Mouse (Mus musculus) frontal cortex, postnatal 14 days (tissue): ENCODE results near the gene Dner.
A peak's percentile ranks its signal among the peaks of the same experiment; 100 is the strongest.

Source experiments
- DNase-seq, 2 experiments: peaks; one replicate each; pipeline ENCODE4 v3.0.0; 2022; ENCODE audit warnings: low spot score in 2 of 2

Dner gene

GRCm38 (mm10) chr1:84695517-84696411, at the start of gene Dner:
Dner (minus strand) TSS chr1:84696221.
- peak; percentile 60 to 68 for DNase-seq

GRCm38 (mm10) chr1:84742156-84742555, 46.1 kb upstream of the Dner start:
- DNase-seq = no peak

- no peak for DNase-seq
Observed at GRCm38 (mm10) chr1:84740080-84740479, 44.1 kb upstream of the Dner start.

GRCm38 (mm10) chr1:84737097-84737496, 41.1 kb upstream of the Dner start:
- DNase-seq = no peak

GRCm38 (mm10) chr1:84733799-84734198, 37.8 kb upstream of the Dner start:
- DNase-seq = no peak

GRCm38 (mm10) chr1:84731763-84732162, 35.7 kb upstream of the Dner start:
- DNase-seq = no peak

GRCm38 (mm10) chr1:84722841-84723240, 26.8 kb upstream of the Dner start:
- no peak for DNase-seq

GRCm38 (mm10) chr1:84722371-84722770, 26.4 kb upstream of the Dner start:
- no peak for DNase-seq

GRCm38 (mm10) chr1:84721942-84722341, 25.9 kb upstream of the Dner start:
- no peak for DNase-seq

GRCm38 (mm10) chr1:84709810-84710785, 14.1 kb upstream of the Dner start:
- peak; percentile 65 to 73 for DNase-seq

- no peak for DNase-seq
Observed at GRCm38 (mm10) chr1:84709406-84709805, 13.4 kb upstream of the Dner start.

- no peak for DNase-seq
Observed at GRCm38 (mm10) chr1:84700254-84700653, 4.2 kb upstream of the Dner start.

- peak; percentile 57 to 72 for DNase-seq
Observed at GRCm38 (mm10) chr1:84697136-84697535, 1.1 kb upstream of the Dner start.

GRCm38 (mm10) chr1:84694688-84695474, 1.1 kb downstream of the Dner start:
- DNase-seq = peak; percentile 55 to 58

GRCm38 (mm10) chr1:84677910-84678309, 18.1 kb downstream of the Dner start:
- no peak for DNase-seq

- DNase-seq = no peak
Observed at GRCm38 (mm10) chr1:84668100-84668846, 27.7 kb downstream of the Dner start.

- DNase-seq = no peak
Observed at GRCm38 (mm10) chr1:84667660-84668059, 28.4 kb downstream of the Dner start.

GRCm38 (mm10) chr1:84664377-84665118, 31.5 kb downstream of the Dner start:
- DNase-seq = no peak

- no peak for DNase-seq
Observed at GRCm38 (mm10) chr1:84646781-84647180, 49.2 kb downstream of the Dner start.

- DNase-seq = no peak
Observed at GRCm38 (mm10) chr1:84640463-84640862, 55.6 kb downstream of the Dner start.
